Mouse (Mus musculus): ENCODE measurements around the gene Gipr.

GRCm38 (mm10) chr7:19211041-19211675, 45.2 kb upstream of the Gipr start:
- TF ChIP-seq CTCF (IDR thresholded peaks at IDR 0.05; ENCODE audit: low read depth) (no peak), EP300 (IDR thresholded peaks at IDR 0.05; ENCODE audit: low read depth) (no peak)
